Mouse (Mus musculus) retina, adult 2 months (tissue): ENCODE results near the gene Phactr1.

Experiments used
- DNase-seq: peaks from one replicate; pipeline ENCODE4 v3.0.0-alpha.2; 2012; ENCODE audit warnings: low read depth, low spot score

Phactr1 gene

DNA sequence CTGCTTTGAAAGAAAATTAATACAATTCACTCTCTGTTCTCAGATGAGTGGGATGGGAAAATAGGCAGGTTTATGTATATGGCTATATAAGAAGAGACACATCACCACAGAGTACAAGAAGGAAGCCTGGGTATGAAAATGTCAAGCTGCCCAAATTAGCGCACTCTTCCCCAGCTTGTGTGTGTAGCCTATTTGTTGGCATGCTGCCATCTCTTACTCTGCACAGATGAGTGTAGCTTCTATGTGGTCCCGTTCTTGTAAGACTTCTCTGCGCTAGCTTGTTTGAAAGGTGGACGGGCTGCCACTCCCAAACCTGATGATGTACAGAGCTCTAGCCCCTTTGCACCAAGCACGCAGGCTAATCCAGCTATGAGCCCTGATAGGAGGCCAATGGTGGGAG, 78.7 kb downstream of the Phactr1 start:
- no peak for DNase-seq

DNA sequence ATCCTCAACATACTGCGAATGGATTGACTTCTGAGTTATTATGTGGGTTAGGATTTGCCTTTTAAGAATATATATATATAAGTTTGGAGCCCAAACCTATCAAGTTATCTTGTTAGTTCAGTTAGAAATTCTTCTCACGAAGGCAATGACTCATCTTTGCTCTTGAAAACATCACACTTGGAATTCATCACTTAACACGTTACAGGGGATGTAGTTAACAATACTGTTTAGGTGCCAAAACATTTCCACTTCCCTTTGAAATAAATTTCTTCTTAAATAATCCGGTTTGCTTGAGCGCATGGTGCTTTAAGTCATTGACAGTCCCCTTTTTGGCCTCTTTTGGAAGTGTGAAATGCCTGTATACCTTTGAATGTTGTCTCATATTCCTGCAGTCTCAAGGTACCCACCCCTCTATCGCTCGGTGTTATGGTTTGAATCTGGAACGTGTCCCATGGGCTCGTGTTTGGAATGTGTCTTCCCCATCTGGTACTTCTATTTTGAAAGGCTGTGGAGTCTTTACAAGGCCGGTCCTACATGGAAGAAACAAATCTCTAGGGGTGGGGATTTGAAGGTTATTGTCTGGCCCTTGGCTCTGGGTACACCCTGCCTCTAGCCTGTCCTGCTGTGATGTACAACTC, 80.6 kb downstream of the Phactr1 start:
- no peak for DNase-seq

DNA sequence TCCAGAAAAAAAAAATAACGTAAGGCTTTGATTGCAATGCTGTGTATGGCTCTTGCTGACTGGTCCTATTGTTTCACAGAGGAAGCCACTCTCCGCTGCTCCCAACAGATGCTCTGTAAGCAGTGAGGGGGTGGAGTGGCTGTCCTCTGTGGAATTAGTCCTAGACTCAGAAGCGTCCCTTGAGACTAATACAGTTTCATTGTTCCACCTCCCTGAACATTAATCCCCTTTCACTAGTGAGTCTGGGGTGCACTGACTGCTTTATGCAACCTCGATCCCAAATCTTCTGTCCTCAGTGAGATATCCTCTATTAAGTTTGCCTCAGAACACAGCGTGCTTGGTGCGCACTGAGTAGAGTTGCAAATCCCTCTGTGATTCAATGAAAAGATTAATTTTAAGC, 91.9 kb downstream of the Phactr1 start:
- no peak for DNase-seq

DNA sequence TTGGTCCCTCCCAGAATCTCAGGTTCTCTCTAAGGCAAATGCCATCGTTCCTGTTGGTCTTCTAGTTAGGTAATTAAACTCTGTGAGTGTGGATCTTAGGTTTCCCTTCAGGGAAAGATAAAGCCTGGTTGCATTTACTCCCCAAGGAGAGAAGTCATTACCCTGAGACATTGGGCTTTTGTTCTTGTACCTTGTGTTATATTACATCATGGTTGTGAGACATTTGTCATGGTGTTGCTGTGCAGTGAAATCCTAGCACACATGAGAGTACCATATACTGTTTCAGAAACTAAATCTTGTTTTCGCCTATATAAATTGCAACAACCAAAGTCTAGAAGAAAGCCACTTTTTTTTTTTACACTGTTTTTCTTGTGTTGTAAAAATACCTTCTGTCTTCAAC, 93.6 kb downstream of the Phactr1 start:
- DNase-seq, result no peak

DNA sequence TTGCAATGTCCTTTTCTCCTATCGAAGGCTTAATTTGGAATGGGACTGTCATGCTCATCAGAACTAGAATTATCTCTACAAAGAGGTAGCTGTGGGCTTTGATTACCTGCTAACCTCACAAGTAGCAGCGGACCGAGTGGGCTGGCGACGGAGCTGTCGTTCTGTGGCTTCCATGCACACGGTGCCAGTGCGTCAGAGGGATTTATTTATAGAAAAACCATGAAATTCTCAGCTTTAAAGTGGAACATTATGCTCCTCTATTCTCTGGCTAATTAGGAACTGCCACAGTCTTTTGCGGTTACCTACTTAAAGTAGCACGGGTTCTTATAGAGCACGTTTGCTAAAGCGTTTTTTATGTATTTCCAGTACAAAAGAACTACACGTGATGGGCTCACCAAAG, 101.7 kb downstream of the Phactr1 start:
- DNase-seq, result no peak

DNA sequence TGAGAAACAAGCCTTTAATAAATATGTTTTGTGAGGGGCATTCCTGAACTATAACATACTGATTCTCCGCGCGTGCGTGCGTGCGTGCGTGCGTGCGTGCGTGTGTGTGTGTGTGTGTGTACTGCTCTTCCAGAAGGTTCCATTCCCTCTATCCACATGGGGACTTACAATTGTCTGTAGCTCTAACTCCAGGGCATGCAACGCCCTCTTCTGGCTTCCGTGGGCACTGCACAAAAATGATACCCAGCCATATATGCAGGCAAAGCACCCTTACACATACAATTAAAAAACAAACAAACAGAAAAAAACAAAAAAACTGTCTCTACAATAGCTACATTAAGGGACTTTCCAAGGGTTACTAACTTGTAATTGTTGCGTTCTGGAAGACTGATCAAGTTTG, 108.8 kb downstream of the Phactr1 start:
- DNase-seq, result no peak

DNA sequence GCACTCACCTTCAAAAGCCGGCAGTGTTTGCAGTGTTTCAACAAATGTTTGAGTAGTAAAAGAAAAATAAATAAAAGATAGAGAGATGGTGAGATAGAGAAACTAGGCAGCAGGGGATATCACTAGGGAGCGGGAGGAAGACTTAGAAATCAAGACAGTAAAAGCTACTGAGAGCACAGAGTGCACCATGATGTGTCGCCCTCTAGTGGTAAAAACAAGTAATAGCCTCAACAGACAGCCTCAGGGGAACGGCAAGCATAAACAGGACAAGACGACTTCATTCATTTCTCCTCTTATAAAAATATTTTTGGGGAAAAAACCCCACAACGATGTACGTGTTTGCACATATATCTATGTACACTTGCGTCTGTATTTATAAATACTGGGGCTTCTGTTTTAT, 111.9 kb downstream of the Phactr1 start:
- DNase-seq, result peak; percentile 48

DNA sequence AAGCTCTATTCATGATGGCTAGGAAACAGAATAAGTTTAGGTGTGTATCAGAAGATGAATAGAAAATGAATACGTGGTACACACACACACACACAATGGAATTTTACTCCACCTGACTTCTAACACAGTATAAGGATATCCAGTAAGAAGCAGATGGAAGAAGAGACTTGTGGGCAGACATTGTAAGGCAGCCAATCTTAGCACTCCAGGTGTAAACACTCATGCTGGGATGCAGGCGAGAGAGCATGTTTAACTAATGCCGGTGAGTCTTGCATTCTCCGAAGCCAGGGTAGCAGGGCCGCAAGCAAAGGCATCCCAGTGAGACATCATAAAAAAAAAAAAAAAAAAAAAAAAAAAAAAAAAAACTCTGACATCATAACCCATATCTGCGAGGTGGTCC, 120.1 kb downstream of the Phactr1 start:
- DNase-seq, result no peak

DNA sequence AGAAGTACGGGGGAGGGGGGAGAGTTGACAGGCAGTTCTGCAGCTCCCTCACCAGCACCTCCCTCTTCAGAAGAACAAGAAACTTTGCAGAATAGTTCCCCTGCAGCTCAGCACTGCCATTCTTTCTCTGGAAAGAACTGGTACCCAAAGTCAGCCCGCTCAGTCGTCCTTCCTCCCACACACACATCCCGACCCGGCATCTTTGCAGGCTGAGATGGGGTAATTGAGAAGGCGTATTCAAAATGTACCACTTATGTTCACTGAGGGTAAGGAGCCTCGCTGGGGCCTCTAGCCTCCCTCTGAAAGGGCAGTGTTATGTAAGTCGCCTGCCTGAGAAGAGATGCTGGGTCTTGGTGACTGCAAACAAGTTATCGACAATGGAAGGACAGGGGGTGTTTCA, 123.9 kb downstream of the Phactr1 start:
- DNase-seq, result no peak

DNA sequence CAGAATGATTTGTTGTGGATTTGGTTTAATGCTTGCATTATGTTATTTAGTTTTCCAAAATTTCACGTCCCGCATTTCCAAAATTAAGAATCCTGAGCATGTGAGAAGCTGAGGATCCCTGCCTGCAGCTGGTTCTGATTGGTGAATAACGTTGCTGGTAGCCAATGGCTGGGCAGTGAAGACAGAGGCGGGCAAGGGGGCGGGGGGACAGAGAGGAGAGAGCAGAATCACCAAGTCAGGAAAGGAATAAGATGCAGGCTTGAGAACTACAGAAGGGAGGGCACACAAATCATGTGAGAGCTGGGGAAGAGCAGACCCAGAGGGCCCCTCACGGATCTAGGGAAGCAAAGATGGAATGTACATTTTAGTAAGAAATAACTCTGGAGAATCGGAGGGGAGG, 132.3 kb downstream of the Phactr1 start:
- no peak for DNase-seq

DNA sequence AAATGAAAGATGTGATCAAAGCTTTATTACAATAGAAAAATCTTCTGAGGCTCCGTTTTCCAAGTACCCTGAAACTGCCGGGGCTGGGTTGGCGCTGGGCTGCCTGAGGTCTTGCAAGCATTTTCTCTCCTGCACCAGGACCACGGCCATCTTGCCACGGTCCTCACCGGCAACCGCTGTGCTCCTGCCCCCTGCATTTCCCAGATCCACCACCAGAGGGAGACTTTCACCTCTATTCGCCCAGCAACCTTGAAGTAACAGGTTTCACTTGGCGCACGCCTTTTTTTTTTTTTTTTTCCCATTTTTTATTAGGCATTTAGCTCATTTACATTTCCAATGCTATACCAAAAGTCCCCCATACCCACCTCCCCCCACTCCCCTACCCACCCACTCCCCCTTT, 138.0 kb downstream of the Phactr1 start:
- peak; percentile 41 for DNase-seq

DNA sequence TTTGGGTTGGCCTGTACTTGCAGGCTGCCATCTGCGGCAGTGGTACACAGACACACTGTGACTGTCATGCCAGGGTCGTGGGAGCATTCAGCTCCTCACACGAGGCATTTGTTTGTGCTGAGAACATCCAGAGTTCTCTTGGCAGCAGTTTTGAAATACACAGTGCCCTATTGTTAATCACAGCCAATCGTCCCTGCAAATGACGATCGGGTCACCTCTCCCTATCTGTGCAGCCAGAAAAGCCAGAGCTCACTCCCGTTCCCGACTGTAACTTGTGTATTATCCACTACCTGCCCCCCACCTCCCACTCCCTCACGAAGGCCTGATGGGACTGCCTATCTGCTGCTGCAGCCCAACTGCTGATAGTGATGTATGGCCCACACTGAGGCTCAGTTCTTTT, 140.1 kb downstream of the Phactr1 start:
- DNase-seq, result no peak

DNA sequence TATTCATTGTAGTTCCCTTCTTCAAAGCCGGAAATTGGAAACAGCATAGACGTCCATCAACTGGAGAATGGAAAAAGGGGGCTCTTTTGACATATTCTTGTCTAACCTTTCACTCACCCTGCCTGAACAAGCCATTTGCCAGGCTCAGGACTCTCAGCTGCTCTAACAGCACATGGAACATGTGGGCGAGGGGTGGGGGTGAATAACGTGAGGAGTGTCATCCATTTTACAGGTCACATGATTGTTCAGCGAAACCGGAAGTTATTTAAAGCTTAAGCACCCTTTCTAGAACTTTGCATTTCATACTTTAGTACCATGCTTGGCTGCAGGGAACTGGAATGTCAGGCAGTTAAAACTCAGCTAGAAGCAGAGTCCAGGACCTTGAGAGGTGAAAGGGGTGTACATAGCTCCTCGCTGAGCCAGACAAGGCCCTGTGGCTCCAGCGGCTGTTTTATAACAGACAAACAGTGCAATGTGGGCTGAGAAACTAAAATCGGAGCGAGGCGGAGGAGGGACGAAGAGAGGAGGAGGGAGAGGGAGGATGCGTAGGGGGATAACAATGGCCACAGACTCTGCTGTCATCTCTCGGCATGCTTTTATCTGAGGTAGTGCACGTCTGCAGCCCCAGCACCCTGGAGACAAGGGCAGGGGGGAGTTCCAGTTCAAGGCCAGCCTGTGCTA, 141.1 kb downstream of the Phactr1 start:
- DNase-seq, result no peak

DNA sequence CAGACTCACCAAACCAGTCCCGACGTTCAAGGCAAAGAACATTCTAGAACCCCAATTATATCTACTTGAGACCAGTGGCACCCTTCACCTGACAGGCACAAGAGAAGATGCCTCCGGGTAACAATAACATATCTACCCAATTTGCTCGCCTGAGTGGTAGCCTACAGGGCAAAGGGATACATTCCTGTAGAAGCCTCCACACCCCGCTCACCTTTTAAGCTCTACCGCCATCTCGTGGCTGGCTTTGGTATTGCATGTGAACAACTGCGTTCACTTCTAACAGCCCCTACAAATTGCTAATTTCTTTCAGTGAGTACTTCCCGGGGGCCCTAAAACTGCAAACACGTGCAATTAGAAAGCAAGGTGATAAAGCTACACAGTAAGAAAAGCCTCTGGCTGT, 142.1 kb downstream of the Phactr1 start:
- DNase-seq, result peak; percentile 69

DNA sequence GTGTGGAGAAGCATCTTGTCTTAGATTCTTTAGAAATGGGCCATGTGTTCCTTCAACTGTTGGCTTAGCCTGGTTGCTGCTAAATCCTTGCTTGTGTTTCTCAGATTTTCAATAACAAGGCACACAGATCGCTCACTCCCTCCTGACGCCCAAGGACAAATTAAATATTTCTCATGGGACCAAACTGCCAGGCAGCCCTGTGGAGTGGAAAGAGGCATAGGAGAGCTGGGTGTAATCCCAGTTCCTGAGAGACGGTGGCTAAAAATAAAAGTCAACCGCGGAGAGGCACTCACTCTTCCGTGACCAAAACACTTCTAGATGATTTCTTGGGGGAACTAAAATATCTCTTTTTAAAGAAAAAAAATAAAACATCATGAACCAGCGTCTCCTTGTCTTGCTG, 143.5 kb downstream of the Phactr1 start:
- no peak for DNase-seq

DNA sequence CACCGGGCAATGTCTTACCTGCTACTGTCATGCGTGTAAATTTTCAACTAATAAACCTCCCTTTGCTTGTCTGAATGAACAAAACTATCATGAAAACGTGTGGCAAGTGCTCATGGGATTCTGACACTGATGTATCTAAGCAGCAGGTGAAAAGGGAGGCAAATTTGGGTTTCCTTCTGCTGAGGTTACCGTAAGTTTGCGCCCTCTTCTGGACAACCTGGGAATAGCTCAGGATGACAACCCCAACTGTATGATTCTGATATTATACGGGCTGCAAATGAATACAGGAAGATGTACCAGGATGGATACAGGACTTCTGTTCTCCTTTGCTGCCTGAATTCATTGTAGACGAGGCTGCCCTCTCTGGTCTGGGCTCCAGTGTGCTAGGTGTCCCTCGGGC, 146.2 kb downstream of the Phactr1 start:
- no peak for DNase-seq

DNA sequence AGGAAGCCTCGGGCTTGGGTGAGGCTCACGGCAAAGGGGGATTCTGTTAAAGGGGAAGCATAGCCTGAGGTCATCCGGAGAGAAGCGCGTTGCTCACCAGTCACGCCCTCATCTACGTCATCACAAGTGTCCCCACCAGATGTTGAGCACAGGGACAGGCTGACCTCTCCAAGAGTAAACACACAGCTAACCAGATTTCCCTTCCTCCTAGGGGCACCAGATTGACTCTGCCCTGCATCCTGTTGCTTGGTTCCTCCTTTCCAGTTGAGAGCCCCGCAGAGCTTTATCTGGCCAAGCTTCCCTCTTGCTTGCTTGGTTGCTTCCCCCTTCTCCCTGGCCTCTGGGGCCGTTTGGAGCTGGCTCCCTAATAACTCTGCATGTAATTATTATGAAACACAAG, 148.6 kb downstream of the Phactr1 start:
- no peak for DNase-seq

DNA sequence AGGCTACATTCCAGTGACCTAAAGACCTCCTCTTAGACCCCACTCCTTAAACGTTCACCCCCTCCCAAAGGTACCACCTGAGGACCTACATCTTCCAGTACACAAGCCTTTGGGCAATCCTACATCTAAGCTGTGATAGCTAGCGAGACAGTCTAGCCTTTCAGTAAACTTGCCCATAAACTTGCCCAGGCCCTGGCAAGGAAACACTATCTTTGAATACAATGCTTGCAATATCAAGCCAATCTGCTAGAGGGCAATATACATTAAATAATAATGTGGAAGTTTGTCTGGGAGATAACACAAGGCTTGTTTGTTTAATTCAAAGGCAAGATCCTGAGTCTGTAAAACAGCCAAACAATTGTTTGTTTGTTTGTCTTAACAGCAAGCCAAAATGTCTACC, 155.0 kb downstream of the Phactr1 start:
- no peak for DNase-seq

DNA sequence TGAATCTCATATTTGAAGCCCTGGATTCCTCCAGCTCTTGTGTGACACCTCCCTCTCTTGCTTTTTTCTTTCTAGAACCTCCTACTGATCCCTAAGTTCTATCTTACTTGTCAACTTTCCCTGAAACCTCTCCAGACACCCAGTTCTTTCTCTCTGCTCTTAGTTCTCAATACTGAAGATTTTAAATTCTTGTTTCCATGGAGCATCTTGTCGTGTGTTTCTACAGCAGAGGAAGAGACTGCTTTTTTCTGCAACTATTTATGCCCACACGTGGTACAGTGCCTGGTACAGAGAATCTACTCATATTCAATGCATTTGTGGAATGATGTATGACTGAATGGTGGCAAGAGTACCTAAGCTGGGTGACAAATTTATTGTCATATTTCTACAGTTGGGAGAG, 158.9 kb downstream of the Phactr1 start:
- DNase-seq, result no peak

DNA sequence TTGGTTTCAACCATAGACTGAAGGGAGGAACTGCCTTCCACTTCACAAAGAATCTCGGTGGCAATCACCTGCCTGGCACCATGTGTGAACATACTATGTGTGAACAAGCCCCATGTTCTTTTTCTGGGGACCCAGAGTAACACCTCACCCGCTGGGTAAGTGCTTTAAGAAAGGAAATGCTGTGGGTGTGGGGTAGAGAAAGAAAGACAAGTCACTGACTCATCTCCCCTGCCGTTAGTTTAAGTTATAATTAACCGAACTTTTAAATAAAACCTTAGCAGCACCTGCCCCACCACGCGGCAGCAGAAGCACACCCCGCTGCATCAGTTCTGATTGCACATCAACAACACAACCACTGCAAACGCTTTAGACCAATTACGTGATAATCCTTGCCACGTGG, 171.7 kb downstream of the Phactr1 start:
- no peak for DNase-seq

DNA sequence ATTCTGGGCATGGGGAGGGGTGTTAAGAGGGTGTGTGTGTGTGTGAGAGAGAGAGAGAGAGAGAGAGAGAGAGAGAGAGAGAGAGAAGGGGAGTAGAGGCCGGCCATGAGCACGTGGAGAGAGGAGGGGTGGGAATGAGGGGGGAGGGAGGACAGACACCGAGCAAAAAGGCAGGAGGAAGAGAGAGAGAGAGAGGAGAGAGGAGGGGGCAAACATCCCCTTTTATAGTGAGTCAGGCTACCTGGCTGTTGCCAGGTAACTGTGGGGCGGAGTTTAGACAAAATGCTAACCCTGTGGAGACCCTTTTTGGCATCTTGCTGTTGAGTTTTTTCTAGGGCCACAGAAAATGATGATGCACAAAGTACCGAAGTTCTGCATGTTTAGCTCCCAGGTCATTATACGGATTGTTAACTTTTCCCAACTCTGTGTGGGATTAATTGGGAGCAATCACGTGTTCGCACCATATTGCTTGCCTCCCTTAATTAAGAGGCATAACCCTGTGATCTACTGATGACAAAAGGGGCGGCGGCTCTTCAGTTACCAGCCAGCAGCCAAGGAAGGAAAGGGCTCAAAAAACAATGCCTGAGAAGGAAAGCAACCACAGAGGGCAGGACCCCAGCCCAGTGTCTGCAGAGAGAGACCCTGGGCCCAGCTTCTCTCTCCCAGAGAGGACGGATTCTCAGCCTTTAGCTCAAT, 173.6 kb downstream of the Phactr1 start:
- DNase-seq, result no peak

DNA sequence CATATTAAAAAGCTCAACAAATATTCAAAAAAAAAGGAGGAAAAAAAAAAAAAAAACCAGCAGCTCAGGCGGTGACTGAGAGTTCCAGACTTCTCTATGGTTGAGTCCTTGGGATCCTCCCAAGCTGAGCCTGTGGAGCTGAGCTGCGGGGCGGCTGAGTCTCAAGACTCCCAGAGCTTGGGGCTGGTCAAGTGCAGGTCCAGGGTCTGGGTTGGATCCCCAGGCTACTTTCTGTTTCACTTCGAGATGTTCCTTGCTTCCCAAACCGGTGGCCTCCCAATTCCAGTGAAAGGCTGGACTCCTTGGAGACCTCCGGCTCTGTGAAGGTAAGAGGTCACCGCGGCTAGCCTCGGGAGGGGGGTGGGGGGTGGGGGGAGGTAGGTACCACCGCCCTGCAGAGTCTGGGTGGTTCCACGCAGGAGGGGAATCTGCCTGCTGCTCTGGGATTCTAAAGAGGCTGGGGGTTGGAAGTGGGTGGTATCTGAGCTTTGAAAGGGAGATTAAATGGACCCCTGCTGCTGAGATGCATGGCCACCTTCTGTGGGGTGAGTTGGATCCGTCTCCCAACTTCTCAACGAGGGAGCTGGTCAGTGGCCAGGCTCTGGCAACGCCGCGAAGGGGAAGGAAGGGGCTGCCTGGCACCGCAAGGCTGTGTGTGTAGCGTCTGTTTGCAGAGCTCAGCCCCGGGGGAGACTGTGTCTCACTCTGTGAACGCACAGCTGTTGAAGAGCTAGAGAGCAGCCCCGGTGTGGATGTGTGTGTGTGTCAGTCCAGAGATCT, 185.9 kb downstream of the Phactr1 start:
- no peak for DNase-seq
